Mouse (Mus musculus) small intestine, adult 2 months (tissue): ENCODE results near the gene Dst.

ENCODE experiments used
- CTCF ChIP-seq: fragments of 200-500 bp; IDR thresholded peaks from 2 replicates; pipeline ENCODE4 v1.5.1; 2012; ENCODE audit warnings: low read depth, mild to moderate bottlenecking, control low read depth, inconsistent platforms, low read length, moderate library complexity, mixed read lengths; ENCODE audit not compliant: insufficient replicate concordance, insufficient read length; ENCODE audit errors: extremely low read depth
- POLR2A ChIP-seq: fragments of 200-500 bp; IDR thresholded peaks from 2 replicates; pipeline ENCODE4 v1.6.1; 2012; ENCODE audit warnings: low read depth, mild to moderate bottlenecking, control low read depth, inconsistent platforms, low read length, moderate library complexity

DNA sequence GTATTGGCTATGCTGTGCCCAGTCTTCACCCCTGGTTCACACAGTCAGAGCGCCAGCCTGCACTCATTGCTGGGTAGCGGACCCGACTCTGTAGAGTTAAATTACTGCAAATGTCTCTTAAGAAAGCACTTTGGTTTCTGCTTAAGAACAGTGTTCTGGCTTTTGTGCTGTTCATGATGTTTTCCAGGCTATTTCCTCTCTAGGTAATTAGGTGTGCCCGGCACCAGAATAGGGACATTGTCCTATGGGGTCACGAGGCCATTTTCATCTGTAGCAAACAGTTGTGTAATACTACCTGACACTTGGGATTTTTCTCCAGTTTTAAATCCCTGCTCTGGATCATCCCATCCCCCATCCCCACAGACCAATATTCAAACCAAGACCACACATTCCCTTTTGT lies 144.4 kb downstream of the Dst start:
- no peak for TF ChIP-seq CTCF
- no peak for TF ChIP-seq POLR2A
